Mouse (Mus musculus) gastrocnemius, adult 18-20 months (tissue): ENCODE measurements around the gene Olfr619. TPM values are rescaled to one million over a fixed set of nuclear protein-coding genes. Genes with fewer than 3 reads are reported as not detected.

Experiments
- DNase-seq: peaks from one replicate; pipeline ENCODE4 v3.0.0; 2021; ENCODE audit warnings: low spot score
- long read RNA-seq, 2 experiments: library from polyadenylated mRNA; stranded (forward); transcript quantifications; one replicate each; pipeline ENCODE4 v2.0.0; 2021
- microRNA-seq: library from miRNA; unstranded; fragments of <30 nt; microRNA quantifications from one replicate; pipeline ENCODE4 v1.2.0, GENCODE M21; 2021
- total RNA-seq, 2 experiments: library from RNA; stranded (reverse); gene quantifications; 2 replicates each; pipeline ENCODE4 v1.2.3; 2021

Gene Olfr619
- total RNA-seq, result not detected
- long read RNA-seq, experiment 1, result 0 reads
- long read RNA-seq, experiment 2, result 0 reads

DNA sequence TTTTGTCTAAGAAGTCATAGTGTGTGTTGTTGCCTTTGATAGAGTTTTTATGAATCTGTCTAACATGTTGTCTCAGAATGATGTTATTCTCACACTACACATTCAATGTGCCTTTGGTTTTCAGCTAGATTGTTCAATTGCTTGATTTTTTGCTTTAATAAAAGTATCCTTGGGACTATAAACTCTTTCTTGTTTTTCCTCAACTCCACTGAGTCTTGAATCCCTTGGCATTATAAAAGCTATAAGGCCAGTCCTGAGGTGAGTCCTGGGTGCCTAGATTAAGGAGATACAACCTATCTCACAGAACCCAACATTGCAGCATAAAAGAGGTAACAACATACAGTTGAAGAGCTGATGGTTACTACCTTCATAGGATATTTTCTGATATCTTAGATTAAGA lies at the start of gene Olfr619:
Gene Olfr619, plus strand, starts transcription at position 301 of the 400 bp plus-strand sequence.
- DNase-seq, result no peak

DNA sequence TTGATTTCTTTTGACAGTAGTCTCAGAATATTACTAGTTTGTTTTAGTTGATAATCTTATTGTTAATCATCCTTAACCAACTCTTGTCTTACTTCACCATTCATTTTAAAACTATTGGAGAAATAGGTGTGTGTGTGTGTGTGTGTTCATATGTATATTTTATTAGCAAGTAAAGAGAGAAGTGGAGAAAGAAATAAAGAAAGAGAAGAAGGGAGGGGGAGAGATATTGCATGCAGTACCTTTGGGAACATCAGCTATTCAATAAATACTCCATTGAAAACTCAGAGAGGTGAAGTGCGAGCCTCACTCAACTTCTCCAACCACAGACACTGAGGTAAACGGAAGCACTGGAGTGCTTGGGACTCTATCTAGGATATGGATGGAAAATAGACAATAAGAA lies 44.6 kb upstream of the Olfr619 start, which contains the start of gene Olfr615:
Gene Olfr615, plus strand, starts transcription at position 301 of the 400 bp plus-strand sequence.
- no peak for DNase-seq

DNA sequence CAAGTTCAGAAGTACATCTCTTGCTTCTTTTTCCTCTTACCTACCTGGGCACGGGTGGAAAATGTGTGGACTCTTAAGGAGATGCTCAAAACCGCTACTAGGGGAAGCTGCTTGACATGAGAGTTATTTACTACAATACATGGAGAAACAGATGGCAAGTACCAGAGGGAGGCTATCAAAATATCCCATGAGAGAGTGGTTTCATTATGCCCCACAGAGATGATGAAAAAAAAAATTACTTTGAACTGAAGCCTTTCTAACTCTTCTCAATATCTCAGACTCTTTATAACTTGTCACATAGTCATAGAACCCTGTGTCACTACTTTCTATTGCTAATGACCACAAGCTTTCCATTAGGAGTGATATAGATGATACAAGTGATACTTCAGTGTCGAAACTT lies 31.3 kb upstream of the Olfr619 start, which contains the start of gene Olfr616:
Gene Olfr616, minus strand, starts transcription at position 101 of the 400 bp plus-strand sequence.
- DNase-seq, result no peak

DNA sequence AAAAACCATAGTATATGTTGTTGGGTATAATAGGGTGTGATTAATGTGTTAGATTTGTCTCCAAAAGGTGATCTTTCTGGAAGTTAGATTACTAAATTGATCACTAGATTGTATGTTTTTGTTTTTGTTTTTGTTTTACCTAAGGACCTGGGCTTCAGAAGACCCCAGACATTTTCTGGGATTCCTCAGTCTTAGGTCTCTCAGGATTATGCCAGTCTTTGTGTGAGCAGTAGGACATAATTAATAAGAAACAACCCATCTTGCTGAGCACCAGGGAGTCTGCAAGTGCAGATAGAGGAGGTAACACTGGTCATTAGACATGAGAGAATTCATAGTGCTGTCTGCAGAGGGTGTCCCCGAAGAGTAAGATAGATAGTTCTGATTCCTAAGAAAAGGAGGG lies 27.6 kb upstream of the Olfr619 start, which contains the start of gene Olfr617:
Gene Olfr617, plus strand, starts transcription at position 301 of the 400 bp plus-strand sequence.
- no peak for DNase-seq

DNA sequence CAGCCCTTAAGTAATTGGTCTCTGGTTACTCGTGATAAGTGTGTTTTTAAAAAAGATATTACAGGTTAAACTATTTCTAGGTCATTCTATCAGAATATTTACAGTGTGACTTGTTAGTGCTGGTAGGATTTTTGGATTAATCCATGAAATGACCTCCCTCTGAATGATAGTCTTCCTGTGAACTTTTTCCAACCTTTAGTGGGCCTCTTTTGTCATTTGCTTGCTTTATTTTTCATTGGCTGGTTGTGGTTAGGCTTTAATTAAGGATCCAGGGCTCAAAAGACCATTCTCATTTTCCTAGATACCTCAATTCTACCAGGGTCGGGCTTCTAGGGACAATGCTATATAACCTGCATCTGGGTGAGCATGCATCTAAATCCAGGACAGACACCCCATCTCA lies 10.6 kb upstream of the Olfr619 start, which contains the start of gene Olfr618:
Gene Olfr618, plus strand, starts transcription at position 301 of the 400 bp plus-strand sequence.
- no peak for DNase-seq

DNA sequence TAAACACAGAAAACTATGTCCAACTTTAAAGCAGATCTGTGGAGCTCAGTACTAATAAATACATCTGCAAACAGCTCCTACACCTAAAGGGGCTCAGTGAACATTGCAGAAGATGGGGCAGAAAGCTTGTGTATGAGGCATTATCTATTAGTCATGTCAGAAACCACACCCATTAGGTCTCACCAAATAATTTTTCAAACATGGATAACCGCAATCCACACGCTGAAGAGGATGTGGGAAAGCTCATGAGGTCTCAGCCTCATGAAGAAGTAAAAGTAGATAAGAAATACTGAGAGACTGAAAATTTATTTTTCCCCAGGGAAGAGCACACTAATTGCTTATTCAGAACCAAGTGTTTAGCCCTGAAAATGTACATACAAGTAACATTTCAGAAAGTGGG lies 7.0 kb downstream of the Olfr619 start:
- DNase-seq, result no peak

DNA sequence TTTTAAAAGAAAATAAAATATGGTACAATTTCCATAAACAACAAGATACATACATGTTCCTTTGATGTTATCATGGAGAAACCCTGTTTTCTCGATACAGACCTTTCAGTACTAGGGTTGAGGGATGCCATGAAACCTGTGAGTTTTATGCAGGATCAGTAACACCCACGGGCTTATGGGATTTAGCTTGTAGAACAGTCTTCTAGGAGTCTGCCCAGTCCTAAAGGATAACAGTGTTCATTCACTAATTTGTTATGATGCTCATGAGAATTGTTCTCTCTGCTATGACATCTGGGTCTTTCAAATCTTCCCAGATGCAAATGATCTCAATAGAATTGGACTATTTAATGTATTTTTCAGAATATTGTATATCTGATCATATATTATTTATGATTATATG lies 12.1 kb downstream of the Olfr619 start, which contains the start of gene Olfr620:
Gene Olfr620, minus strand, starts transcription at position 101 of the 400 bp plus-strand sequence.
- no peak for DNase-seq

DNA sequence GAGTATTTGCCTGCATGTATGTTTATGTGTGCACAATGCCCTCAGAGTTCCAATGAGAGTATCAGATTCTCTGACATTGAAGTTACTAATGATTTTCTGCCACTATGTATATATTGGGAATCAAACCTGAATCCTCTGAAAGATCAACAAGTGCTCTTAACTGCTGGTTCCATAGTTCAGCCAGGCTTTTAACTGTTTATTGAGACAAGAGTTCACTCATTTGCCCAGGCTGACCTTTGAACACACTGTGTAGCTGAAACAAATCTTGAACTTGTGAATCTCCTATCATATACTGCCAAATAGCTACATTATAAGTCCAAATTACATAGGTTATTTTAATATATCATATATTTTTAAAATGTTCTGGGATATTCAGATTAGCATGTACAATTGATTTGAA lies 36.4 kb downstream of the Olfr619 start:
- DNase-seq, result no peak

DNA sequence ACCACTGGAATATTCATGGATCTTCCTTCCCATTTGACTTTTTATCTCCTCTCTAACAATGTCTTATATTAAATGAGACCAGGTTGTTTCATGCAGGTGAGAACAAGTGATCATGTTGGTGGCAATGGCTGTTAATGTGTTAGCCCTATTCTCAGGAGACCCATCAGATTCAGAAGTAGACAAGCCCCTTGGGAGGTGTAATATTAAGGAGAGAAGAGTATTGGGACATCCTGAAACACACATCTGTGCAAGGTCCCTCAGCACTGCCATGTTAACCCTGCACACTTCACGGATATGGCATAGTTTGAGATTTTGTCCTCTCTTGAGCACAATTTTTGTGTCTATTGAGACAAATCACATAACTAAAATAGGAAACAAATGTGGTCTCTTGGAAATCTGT lies 42.2 kb downstream of the Olfr619 start, which contains the start of gene Olfr622:
Gene Olfr622, minus strand, starts transcription at position 101 of the 400 bp plus-strand sequence.
- DNase-seq, result no peak

DNA sequence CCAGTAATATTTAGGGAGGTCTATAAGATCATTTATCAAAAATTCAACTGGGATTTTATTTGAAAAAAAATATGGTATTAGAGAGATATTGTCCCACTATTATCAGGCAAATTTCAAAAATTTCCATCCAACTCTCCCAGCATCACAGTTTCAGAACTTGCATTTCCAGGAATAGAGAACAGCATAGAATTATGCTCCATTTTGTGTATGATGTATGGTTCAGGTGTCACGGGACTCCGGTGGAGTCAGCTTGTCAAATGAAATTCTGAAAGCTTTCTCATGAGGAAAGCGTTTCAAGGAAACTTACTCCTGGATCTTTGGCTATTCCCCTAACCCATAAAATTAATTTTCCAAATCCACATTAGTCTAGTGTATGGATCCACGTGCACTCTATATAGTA lies 43.7 kb downstream of the Olfr619 start:
- DNase-seq, result no peak

Small RNAs within 50 kb of the gene (microRNA-seq; reads per million reads assigned to microRNA genes)
- gene Gm26506, result not detected

Other genes with a start within 250 kb of the Olfr619 start
- not detected for gene Olfr601, start 237.9 kb upstream of the Olfr619 start, total RNA-seq
- not detected for gene Olfr603, start 214.4 kb upstream of the Olfr619 start, total RNA-seq
- not detected for gene Usp17lc, start 185.5 kb upstream of the Olfr619 start, total RNA-seq
- not detected for gene Olfr605, start 155.1 kb upstream of the Olfr619 start, total RNA-seq
- not detected for gene Olfr606, start 151.5 kb upstream of the Olfr619 start, total RNA-seq
- gene Olfr607, start 136.4 kb upstream of the Olfr619 start, total RNA-seq, result not detected
- gene Olfr608, start 130.7 kb upstream of the Olfr619 start, total RNA-seq, result not detected
- not detected for gene Olfr609, start 102.5 kb upstream of the Olfr619 start, total RNA-seq
- not detected for gene Olfr610, start 88.5 kb upstream of the Olfr619 start, total RNA-seq
- gene Olfr611, start 79.7 kb upstream of the Olfr619 start, total RNA-seq, result not detected
- gene Olfr612, start 57.9 kb upstream of the Olfr619 start, total RNA-seq, result not detected
- gene Olfr613, start 52.5 kb upstream of the Olfr619 start, total RNA-seq, result not detected
- not detected for gene Olfr615, start 44.5 kb upstream of the Olfr619 start, total RNA-seq
- not detected for gene Olfr616, start 31.4 kb upstream of the Olfr619 start, total RNA-seq
- gene Olfr617, start 27.5 kb upstream of the Olfr619 start, total RNA-seq, result not detected
- not detected for gene Olfr618, start 10.5 kb upstream of the Olfr619 start, total RNA-seq
- not detected for gene Olfr620, start 12.0 kb downstream of the Olfr619 start, total RNA-seq
- not detected for gene Olfr622, start 42.1 kb downstream of the Olfr619 start, total RNA-seq
- gene Olfr623, start 63.1 kb downstream of the Olfr619 start, total RNA-seq, result not detected
- gene Olfr624, start 70.6 kb downstream of the Olfr619 start, total RNA-seq, result not detected
- not detected for gene Olfr625-ps1, start 82.1 kb downstream of the Olfr619 start, total RNA-seq
- not detected for gene Olfr243, start 114.1 kb downstream of the Olfr619 start, total RNA-seq
- not detected for gene Olfr628, start 129.8 kb downstream of the Olfr619 start, total RNA-seq
- not detected for gene Olfr629, start 144.4 kb downstream of the Olfr619 start, total RNA-seq
- not detected for gene Olfr630, start 156.8 kb downstream of the Olfr619 start, total RNA-seq
- gene Olfr69, start 171.0 kb downstream of the Olfr619 start, total RNA-seq, result not detected
- gene Olfr68, start 179.1 kb downstream of the Olfr619 start, total RNA-seq, result not detected
- not detected for gene Olfr67, start 191.2 kb downstream of the Olfr619 start, total RNA-seq
- 10 to 100 TPM; 28.0 to 32.7 TPM for gene Hbb-bt, start 213.4 kb downstream of the Olfr619 start, total RNA-seq
- gene Hbb-bs, start 227.5 kb downstream of the Olfr619 start, total RNA-seq, result 100 to 1,000 TPM; 317 to 407 TPM
- not detected for gene Hbb-bh2, start 239.9 kb downstream of the Olfr619 start, total RNA-seq
- gene Hbb-bh1, start 242.6 kb downstream of the Olfr619 start, total RNA-seq, result not detected